Mouse (Mus musculus): ENCODE data around the gene Wasf2. TPM values are rescaled to one million over a fixed set of nuclear protein-coding genes. Genes with fewer than 3 reads are reported as not detected.
A peak's percentile ranks its signal among the peaks of the same experiment; 100 is the strongest.
"Not testable (repeated sequence)": the region's sequence is repeated elsewhere in the genome, so short reads cannot be mapped to it uniquely, and the experiment has no call there.

Wasf2 gene
- total RNA-seq, 2 experiments from 2014 or later = 77.8 to 88.8 TPM

GRCm38 (mm10) chr4:133095734-133096065 lies 34.6 kb upstream of the Wasf2 start:
- DNase-seq = not testable (repeated sequence)

- DNase-seq = not testable (repeated sequence)
These were observed 33.6 kb upstream of the Wasf2 start for GRCm38 (mm10) chr4:133096671-133097070.

GRCm38 (mm10) chr4:133101751-133102150 lies 28.6 kb upstream of the Wasf2 start:
- DNase-seq = peak in 1 of 2 experiments; percentile 11

GRCm38 (mm10) chr4:133103525-133104193 lies 26.6 kb upstream of the Wasf2 start:
- peak in 1 of 2 experiments; percentile 28 for DNase-seq

GRCm38 (mm10) chr4:133104194-133104569 lies 26.1 kb upstream of the Wasf2 start:
- peak in 1 of 2 experiments; percentile 23 for DNase-seq

- peak in 1 of 2 experiments; percentile 16 for DNase-seq
These were observed 23.6 kb upstream of the Wasf2 start for GRCm38 (mm10) chr4:133106691-133107090.

- peak; percentile 77 to 86 for DNase-seq
These were observed 22.5 kb upstream of the Wasf2 start for GRCm38 (mm10) chr4:133107788-133108281.

GRCm38 (mm10) chr4:133108481-133109334 lies 21.6 kb upstream of the Wasf2 start:
- peak; percentile 83 to 87 for DNase-seq

- DNase-seq = peak in 1 of 2 experiments; percentile 27
These were observed 20.9 kb upstream of the Wasf2 start for GRCm38 (mm10) chr4:133109335-133109801.

- DNase-seq = no peak
These were observed 18.0 kb upstream of the Wasf2 start for GRCm38 (mm10) chr4:133112175-133112838.

- peak in 1 of 2 experiments; percentile 45 for DNase-seq
These were observed 16.9 kb upstream of the Wasf2 start for GRCm38 (mm10) chr4:133113351-133113882.

- DNase-seq = no peak
These were observed 15.5 kb upstream of the Wasf2 start for GRCm38 (mm10) chr4:133114762-133115161.

GRCm38 (mm10) chr4:133115721-133116429 lies 14.4 kb upstream of the Wasf2 start:
- DNase-seq = no peak

GRCm38 (mm10) chr4:133116756-133117470 lies 13.4 kb upstream of the Wasf2 start:
- peak; percentile 64 to 78 for DNase-seq

GRCm38 (mm10) chr4:133117556-133118411 lies 12.5 kb upstream of the Wasf2 start:
- peak; percentile 90 to 93 for DNase-seq

- peak in 1 of 2 experiments; percentile 35 for DNase-seq
These were observed 11.4 kb upstream of the Wasf2 start for GRCm38 (mm10) chr4:133118775-133119375.

GRCm38 (mm10) chr4:133119579-133119978 lies 10.7 kb upstream of the Wasf2 start:
- DNase-seq = no peak

GRCm38 (mm10) chr4:133120833-133121321 lies 9.4 kb upstream of the Wasf2 start:
- peak; percentile 28 to 29 for DNase-seq

- DNase-seq = peak in 1 of 2 experiments; percentile 37
These were observed 8.9 kb upstream of the Wasf2 start for GRCm38 (mm10) chr4:133121416-133121815.

All from heart, adult 18-20 months (tissue).